Mouse (Mus musculus): ENCODE measurements around the gene Drd4. TPM values are rescaled to one million over a fixed set of nuclear protein-coding genes. Genes with fewer than 3 reads are reported as not detected.

Gene Drd4
- 0.23 and 0.56 TPM in 2 replicates for polyA plus RNA-seq (2015; fragmentation: Nextera tagmentation; extraction: Ambion mirVana)

DNA sequence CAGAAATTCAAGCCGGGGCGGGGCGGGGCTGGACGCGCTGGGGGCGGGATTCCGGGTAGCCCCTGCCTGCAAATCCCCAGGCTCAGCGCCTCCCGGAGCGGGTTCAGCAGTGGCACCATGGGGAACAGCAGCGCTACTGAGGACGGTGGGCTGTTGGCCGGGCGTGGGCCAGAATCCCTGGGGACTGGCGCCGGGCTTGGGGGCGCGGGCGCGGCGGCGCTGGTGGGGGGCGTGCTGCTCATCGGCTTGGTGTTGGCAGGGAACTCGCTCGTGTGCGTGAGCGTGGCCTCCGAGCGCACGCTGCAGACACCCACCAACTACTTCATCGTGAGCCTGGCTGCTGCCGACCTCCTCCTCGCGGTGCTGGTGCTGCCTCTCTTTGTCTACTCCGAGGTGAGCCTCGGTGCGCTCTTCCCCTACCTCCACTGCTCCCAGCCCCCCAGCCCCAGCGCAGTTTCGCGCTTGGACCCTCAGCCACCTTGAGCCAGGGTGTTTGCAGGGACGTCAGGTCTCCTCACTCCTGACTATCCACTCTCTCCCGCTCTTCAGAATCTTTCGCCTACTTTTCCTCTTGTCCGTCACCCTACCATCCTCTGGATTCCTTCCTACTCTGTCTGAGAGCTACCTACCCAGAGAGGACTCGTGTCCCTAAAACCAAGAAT is at the start of gene Drd4:
Drd4 (plus strand) TSS at position 86 of the 662 bp plus-strand sequence.

DNA sequence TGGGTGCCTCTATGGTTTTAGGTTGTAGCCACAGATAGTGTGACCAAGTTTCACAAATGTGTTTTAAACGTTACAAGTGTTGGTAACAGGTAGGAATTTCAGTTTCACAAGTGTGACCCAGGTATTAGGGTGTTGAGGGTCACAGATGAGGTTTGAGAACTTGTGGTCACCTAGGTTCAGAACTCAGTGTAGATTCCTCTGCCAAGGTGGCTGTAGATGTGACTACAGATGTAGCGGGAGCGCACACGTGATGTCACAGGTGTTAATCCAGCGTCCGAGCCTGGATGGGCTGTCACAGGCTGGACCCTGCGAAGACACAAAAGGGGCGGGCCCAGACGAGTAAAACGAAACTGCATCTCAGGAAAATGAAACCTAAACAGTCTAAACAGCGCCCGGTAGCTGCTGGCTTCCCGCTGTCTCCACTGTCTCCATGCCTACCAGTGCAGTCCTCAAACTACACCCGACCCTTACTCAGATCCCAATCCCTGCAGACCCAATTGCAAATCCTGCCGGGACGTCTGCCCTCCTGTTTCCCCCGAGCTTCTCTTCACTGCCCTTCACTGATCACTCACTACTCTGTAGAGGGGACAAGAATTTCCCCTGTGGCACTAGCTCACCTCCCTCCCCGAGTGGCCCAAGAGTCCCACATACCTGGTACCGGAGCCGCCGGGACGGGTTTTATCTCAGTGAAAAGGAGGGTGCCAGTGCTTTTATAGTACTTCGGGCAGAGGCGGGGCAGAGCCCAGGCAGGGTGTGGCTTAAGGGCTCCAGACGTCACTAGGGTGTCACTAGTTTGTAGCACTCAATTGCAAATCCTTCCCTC is 25.9 kb upstream of the Drd4 start, which contains the start of gene Irf7:
Irf7 (minus strand) TSS at position 743 of the 823 bp plus-strand sequence.

DNA sequence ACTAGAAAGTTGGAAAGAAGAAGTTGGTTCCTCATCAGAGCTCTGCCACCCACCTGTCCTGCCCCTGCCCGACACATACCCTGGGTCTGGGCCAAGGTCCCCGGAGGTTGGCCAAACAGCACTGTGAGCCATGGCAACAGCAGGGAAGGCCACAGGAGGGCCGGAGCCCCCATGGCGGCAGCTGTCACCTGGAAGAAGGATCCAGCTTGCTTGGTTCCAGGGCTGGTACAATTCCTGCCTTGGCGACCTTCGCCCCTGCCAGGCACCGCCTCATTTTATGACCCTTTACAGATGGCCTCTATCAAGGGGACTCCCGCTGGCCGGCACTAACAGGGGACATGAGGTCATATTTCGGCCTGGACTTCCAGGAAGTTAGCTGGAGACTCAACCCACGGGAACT is 15.3 kb upstream of the Drd4 start, which contains the start of gene Cdhr5:
Cdhr5 (minus strand) TSS at position 241 of the 400 bp plus-strand sequence.

DNA sequence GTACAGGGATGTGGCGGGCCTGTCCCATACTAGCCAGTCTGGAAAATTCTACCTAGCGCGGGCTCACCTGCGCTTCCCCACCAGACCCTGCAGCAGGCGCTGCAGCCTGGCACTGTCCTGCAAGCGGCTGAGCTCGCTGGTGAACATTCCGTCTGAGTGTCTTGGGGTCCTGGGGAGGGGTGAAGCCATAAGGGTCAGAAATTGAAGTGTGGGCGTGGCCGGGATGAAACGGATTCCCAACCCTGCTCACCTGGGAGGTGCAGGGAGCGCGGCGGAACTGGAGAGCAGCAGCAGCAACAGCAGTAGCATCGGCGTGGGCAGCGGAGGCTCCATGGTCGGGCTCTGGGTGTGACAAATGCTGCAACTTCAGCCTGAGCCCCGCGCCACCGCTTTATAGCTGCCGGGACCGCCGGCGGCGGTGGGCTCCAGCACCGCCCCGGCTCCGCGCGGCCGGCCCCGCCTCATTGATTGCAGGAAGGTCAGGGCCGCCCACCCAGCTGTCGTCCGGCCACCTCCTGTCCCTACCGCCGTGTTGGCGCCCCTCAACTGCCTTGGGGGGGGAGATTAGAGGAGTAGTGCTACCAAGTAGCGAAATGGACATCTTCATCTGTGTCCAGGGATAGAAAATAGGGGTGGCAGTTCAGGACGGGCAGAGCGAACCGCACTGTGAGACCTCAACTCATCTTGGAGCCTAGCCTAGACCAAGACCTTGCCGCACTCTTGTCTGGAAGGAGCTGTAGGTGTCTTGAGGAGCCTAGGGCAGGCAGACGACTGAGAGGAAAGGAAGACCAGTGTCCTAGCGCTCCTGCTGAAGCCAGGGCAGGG is 12.8 kb upstream of the Drd4 start, which contains the start of gene Sct:
Sct (minus strand) TSS at position 368 of the 825 bp plus-strand sequence.

DNA sequence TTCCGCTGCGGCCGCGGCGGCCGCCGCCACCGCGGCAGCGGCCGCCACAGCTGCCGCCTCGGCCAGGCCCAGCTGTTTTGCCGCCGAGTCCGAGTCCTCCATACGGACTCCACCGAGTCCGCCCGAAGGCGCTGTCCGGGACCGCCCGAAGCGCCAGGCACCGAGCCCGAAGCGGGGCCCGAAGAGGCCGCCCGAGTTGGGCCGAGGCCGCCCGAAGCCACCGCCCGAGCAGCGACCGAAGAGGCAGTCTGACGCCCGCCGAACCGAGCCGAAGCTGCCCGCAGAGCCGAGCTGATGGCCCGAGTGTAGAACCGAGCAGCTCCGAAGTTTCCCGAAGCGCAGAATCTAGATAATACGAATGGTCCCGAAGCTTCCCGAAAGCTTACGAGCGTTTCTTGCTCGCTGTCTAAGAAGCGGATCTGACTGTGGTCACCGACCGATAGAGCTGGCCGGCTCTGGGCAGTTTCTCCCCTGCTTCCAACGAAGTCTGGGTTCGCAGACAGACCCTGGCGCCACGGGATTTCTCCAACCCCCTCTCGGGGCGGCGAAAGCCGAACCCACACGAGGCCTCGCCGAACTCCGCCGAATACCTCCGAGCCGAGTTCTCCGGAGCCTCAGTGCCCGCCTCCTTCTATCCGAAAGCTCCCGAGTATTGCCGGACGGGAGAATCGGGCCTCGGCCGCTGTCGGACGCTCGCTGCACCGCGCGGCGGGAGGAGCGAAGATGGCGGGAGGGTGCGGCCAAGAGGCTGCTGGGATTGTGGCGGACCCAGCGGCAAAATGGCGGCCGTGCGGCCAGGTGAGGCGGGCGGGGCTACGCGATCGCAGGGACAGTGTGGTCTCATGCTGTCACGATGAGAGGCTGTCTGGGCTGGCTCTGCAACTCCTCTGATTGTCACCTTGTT is 35.9 kb downstream of the Drd4 start, which contains the start of the genes Deaf1 and Tmem80:
Deaf1 (minus strand) TSS at position 222 of the 904 bp plus-strand sequence.
Tmem80 (plus strand) TSS at position 271 of the 904 bp plus-strand sequence.

DNA sequence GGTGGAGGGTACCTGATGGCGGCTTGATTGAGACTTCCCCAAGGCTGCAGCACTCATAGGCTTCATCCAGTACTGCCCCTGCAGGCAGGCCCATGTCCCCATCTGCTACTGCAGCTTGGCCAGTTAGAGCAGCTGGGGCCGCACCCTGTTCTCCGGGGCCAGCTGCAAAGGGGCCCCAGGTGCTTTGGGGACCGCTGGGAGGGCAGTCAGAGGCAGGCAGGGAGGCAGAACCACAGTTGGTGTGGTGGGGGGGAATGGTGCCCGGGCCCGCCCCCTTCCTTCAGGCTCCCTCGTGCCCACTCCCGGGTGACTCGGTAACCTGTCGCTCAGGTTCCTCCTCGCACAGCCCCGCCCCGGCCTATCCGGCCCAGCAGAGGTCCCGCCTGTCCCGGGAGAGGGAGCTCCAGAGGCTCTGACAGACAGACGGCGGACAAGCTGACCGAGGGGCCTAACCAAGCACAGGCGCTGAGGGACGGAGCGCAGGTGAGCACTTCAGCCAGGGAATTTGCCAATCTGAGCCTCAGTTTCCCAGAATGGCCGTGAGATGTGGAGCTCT is 46.8 kb downstream of the Drd4 start, which contains the start of gene Eps8l2:
Eps8l2 (plus strand) TSS at position 305 of the 556 bp plus-strand sequence.

Other genes with a start within 250 kb of the Drd4 start
- gene B4galnt4, start 230.9 kb upstream of the Drd4 start, polyA plus RNA-seq (2015; fragmentation: Nextera tagmentation; extraction: Ambion mirVana): 0.56 TPM in 1 of 2 replicates, not detected in the other
- 0.46 and 4.1 TPM in 2 replicates for gene Pkp3, start 213.8 kb upstream of the Drd4 start, polyA plus RNA-seq (2015; fragmentation: Nextera tagmentation; extraction: Ambion mirVana)
- 2.8 and 3.8 TPM in 2 replicates for gene Sigirr, start 191.4 kb upstream of the Drd4 start, polyA plus RNA-seq (2015; fragmentation: Nextera tagmentation; extraction: Ambion mirVana)
- 0.93 TPM in 1 of 2 replicates, not detected in the other for gene Ano9, start 174.2 kb upstream of the Drd4 start, polyA plus RNA-seq (2015; fragmentation: Nextera tagmentation; extraction: Ambion mirVana)
- gene Ptdss2, start 169.6 kb upstream of the Drd4 start, polyA plus RNA-seq (2015; fragmentation: Nextera tagmentation; extraction: Ambion mirVana): 29.8 and 34.4 TPM in 2 replicates
- 80.7 and 92.6 TPM in 2 replicates for gene Rnh1, start 119.1 kb upstream of the Drd4 start, polyA plus RNA-seq (2015; fragmentation: Nextera tagmentation; extraction: Ambion mirVana)
- 168 and 179 TPM in 2 replicates for gene Hras, start 98.0 kb upstream of the Drd4 start, polyA plus RNA-seq (2015; fragmentation: Nextera tagmentation; extraction: Ambion mirVana)
- gene Lrrc56, start 97.8 kb upstream of the Drd4 start, polyA plus RNA-seq (2015; fragmentation: Nextera tagmentation; extraction: Ambion mirVana): 2.4 and 3.6 TPM in 2 replicates
- gene Lmntd2, start 77.9 kb upstream of the Drd4 start, polyA plus RNA-seq (2015; fragmentation: Nextera tagmentation; extraction: Ambion mirVana): 0.18 TPM in 1 of 2 replicates, not detected in the other
- 26.0 and 26.8 TPM in 2 replicates for gene Rassf7, start 76.1 kb upstream of the Drd4 start, polyA plus RNA-seq (2015; fragmentation: Nextera tagmentation; extraction: Ambion mirVana)
- gene Phrf1, start 63.2 kb upstream of the Drd4 start, polyA plus RNA-seq (2015; fragmentation: Nextera tagmentation; extraction: Ambion mirVana): 18.7 and 20.2 TPM in 2 replicates
- 7.6 and 9.4 TPM in 2 replicates for gene Irf7, start 25.5 kb upstream of the Drd4 start, polyA plus RNA-seq (2015; fragmentation: Nextera tagmentation; extraction: Ambion mirVana)
- gene Cdhr5, start 15.2 kb upstream of the Drd4 start, polyA plus RNA-seq (2015; fragmentation: Nextera tagmentation; extraction: Ambion mirVana): 1.9 and 2.4 TPM in 2 replicates
- gene Sct, start 12.9 kb upstream of the Drd4 start, polyA plus RNA-seq (2015; fragmentation: Nextera tagmentation; extraction: Ambion mirVana): 7.2 and 11.2 TPM in 2 replicates
- 30.0 and 33.3 TPM in 2 replicates for gene Deaf1, start 35.7 kb downstream of the Drd4 start, polyA plus RNA-seq (2015; fragmentation: Nextera tagmentation; extraction: Ambion mirVana)
- gene Tmem80, start 35.7 kb downstream of the Drd4 start, polyA plus RNA-seq (2015; fragmentation: Nextera tagmentation; extraction: Ambion mirVana): 21.3 and 21.5 TPM in 2 replicates
- 2.2 and 2.4 TPM in 2 replicates for gene Eps8l2, start 46.9 kb downstream of the Drd4 start, polyA plus RNA-seq (2015; fragmentation: Nextera tagmentation; extraction: Ambion mirVana)
- gene Taldo1, start 100.2 kb downstream of the Drd4 start, polyA plus RNA-seq (2015; fragmentation: Nextera tagmentation; extraction: Ambion mirVana): 210 and 316 TPM in 2 replicates
- 25.7 and 27.1 TPM in 2 replicates for gene Gatd1, start 122.1 kb downstream of the Drd4 start, polyA plus RNA-seq (2015; fragmentation: Nextera tagmentation; extraction: Ambion mirVana)
- 0.40 and 0.59 TPM in 2 replicates for gene Cend1, start 137.5 kb downstream of the Drd4 start, polyA plus RNA-seq (2015; fragmentation: Nextera tagmentation; extraction: Ambion mirVana)
- 15.8 and 17.3 TPM in 2 replicates for gene Slc25a22, start 145.9 kb downstream of the Drd4 start, polyA plus RNA-seq (2015; fragmentation: Nextera tagmentation; extraction: Ambion mirVana)
- 1.2 and 1.8 TPM in 2 replicates for gene Pidd1, start 152.0 kb downstream of the Drd4 start, polyA plus RNA-seq (2015; fragmentation: Nextera tagmentation; extraction: Ambion mirVana)
- 941 and 958 TPM in 2 replicates for gene Rplp2, start 155.4 kb downstream of the Drd4 start, polyA plus RNA-seq (2015; fragmentation: Nextera tagmentation; extraction: Ambion mirVana)
- 249 and 404 TPM in 2 replicates for gene Pnpla2, start 163.2 kb downstream of the Drd4 start, polyA plus RNA-seq (2015; fragmentation: Nextera tagmentation; extraction: Ambion mirVana)
- gene Cracr2b, start 169.1 kb downstream of the Drd4 start, polyA plus RNA-seq (2015; fragmentation: Nextera tagmentation; extraction: Ambion mirVana): 13.8 and 15.2 TPM in 2 replicates
- 18.0 and 21.8 TPM in 2 replicates for gene Cd151, start 175.4 kb downstream of the Drd4 start, polyA plus RNA-seq (2015; fragmentation: Nextera tagmentation; extraction: Ambion mirVana)
- 45.8 and 47.8 TPM in 2 replicates for gene Polr2l, start 183.1 kb downstream of the Drd4 start, polyA plus RNA-seq (2015; fragmentation: Nextera tagmentation; extraction: Ambion mirVana)
- gene Tspan4, start 183.2 kb downstream of the Drd4 start, polyA plus RNA-seq (2015; fragmentation: Nextera tagmentation; extraction: Ambion mirVana): 43.1 and 47.4 TPM in 2 replicates
- gene Chid1, start 247.9 kb downstream of the Drd4 start, polyA plus RNA-seq (2015; fragmentation: Nextera tagmentation; extraction: Ambion mirVana): 18.9 and 22.1 TPM in 2 replicates

Measured in skeletal muscle tissue, postnatal 0 days (tissue).